Mouse (Mus musculus) urinary bladder, postnatal 14 days (tissue): ENCODE data around the gene Gm21885.

Experiments
- DNase-seq: peaks from one replicate; pipeline ENCODE4 v3.0.0; 2021; ENCODE audit warnings: low spot score

Gm21885 gene

DNA sequence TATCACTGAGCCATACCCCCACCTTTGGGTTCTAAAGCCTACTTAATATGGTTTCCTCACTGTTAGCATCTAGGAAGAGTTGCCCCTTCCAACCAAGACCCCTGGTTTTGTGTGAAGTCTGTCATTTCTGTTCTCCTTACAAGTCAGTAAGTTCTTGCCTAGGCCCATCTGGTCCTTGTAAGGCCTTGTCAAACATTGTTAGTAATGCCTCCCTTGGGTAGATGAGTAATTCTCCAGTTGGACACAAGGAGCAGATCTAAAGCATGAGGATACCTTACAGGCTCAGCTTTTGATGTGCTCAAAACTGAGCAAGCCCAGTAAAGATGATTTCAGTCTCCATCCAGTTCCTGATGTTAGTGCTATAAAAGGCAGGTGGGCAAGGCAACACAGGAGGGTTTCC lies 12.9 kb upstream of the Gm21885 start:
- DNase-seq: no peak

DNA sequence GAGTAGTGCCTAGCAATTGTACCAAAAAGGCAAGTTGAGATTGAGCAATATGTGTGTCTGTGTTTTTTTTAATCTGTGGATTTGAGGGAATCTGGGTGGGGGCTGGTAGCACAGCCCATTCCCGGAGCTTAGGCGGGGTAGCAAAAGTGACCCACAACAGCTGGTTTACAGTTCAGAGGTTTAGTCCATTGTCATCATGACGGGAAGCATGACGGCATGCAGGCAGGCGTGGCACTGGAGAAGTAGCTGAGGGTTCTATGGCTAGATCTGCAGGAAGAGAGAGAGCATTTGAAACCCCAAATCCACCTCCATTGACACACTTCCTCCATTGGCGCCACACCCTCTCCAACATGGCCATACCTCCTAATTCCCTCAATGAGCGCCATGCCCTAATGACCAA lies 11.8 kb upstream of the Gm21885 start:
- DNase-seq: no peak

DNA sequence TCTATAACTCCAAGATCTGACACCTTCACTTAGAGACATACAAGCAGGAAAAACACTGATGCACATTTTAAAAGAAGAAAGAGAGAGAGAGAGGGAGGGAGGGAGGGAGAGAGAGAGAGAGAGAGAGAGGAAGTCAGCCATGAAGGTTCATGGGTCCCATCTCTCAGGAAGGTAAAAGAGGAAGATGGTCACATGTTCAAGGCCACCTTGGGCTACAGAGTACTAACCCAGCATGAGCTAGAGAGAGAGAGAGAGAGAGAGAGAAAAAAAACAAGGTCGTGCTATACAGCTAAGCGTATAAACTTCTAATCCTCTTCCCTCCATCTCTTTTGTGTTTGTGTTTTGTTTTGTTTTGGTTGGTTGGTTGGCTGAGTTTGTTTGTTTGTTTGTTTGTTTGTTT lies 10.7 kb upstream of the Gm21885 start:
- no peak for DNase-seq

DNA sequence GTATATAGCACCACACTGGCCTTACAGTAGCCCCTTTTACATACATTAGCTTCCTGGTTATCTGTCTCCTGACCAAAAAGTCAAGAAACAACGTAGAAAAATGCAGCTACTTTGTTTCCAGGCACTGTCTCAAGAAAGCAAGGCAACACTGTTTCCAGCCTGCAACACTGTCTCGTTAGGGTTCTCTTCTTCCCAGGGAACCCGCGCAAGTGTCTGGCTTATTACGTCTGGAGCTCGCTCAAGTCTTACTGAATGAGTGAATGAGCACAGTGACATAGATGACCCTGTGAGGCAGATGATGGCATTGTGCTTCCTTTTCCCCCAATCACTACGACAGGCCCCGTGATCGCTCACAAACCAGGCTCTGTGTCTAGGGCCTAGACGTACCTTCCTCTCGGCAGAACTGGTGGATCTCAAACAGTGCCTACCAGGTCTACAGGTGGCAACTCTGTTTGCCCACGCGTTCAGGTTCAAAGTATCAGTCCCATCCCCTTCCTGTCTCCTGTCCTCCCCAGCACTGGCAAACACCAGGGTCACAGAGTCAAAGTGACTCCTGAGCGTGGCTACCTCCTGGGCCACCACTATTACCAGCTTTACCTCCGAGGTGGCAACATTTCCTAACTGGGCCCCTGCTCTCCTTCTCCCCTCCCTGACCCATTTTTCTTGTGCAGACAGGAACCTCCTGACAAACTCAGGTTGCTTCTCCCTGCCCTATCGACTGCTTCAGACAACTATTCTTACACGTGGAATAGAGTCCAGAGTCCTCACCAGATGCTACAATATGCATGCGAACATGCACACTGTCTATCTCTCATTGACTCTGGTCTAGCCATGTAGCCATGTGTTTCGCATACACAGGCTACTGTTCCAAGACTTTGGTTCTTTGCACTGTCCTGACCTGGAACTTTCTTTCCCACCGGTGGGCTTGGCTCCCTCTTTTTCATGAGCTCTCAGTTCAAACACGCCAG lies 8.4 kb upstream of the Gm21885 start:
- no peak for DNase-seq

DNA sequence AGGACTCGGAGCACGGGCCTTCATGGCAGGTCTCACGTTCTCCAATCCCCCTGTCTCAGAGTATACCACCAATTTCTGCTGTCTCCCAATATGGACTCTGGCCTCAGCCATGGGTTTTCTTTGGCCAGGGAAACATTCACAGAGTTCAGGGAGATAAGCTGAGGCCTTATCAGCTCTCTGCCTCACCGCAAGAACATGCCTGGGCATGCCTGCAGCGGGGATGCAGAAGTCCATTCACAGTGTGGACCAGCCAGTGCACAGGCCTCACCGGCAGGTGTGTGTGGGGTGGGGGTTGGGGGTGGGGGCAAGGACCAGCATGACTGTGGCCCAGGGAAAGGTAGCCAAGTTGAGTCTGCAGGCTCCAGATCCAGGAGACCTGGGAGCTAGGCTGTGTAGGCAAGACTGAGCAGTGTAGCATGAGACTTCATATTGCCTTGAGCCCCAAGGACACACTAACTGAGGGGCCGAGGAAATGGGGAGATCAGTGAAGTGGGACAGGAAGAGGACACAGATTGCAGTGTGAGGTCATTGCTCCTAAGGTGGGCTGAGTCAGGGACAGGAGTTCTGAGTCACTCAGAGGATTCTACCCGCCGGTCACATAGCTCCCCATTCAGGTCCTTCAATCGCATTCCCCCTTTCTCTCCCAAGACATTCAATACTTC lies 7.3 kb upstream of the Gm21885 start:
- DNase-seq: peak; percentile 75

DNA sequence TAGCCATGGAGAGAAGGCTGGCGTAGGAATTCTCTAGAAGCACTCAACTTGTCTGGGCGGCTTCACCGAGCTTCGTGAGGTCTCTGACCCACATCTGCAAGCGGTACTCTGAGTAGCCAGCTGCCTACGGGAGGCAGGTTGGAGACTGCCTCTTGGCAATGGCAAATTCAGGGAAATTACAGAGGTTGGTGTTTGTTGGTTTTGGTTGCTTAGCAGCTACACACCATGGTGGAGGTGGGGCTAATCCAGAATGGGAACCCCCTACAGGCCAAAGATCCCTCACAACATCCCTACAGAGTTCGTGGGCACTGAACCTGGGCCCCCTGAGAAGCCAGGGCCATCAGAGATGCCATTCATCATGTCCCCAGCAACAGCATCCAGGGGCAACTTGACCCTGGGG lies 6.4 kb upstream of the Gm21885 start:
- no peak for DNase-seq

DNA sequence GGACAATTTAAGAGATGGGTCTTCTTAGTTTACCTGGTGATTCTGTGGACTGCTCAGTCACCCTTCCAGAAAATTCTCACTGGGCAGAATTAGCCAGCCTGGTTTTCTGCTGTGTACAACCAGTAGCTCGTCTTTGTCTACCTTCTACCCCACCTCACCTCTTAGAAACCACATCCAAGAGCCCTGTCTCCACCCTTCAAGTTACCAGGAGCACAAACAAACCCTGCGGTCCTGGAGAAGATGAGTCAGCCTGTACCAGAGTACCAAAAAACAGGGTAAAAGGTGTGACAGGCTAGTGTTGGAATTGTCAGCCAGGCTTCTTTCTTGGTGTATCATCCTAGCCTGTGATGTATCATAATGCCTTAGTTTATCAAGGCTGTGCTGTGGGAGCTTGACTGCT lies 6.0 kb upstream of the Gm21885 start:
- DNase-seq: no peak

DNA sequence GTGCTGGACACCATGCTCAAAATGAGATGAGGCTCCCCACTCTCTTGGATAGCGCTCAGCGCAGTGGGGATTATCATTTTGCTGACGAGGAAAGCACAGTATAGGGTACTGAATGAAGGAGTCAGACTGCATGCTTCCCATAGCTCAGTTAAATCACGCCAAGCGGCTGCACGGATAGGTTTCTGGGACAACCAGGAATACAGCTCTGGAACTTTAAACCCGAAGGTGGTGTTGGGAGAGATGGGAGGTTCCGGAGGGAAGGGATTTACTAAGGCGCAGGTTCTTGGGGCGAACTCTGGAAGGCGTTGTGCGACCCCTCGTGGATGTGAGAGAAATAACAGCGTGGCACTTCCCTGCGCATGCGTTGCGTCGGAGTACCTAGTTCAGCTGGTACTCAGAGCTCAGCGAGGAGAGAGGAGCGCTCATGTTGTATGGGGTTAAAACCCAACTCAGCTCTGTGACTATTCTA lies 4.8 kb upstream of the Gm21885 start:
- peak; percentile 87 for DNase-seq

DNA sequence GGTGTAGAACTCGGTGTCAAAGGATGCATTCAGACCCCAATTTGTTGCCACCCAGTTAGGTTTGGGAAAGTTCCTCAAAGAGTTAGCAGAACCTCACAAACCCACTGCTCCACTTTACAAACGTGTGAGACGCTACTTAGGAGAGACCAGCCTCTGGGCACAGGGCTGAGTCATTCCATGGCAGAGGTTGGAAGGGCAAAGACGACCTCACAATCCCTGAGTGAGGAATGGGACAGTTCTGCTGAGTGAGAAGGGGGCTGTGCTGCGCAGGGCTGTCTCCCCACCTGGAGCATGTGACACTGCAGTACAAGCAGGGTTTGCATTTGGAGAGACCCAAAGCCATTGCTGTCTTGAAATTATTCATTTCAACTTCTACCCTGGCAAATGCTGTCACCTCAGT lies 618 bp downstream of the Gm21885 start:
- DNase-seq: no peak

DNA sequence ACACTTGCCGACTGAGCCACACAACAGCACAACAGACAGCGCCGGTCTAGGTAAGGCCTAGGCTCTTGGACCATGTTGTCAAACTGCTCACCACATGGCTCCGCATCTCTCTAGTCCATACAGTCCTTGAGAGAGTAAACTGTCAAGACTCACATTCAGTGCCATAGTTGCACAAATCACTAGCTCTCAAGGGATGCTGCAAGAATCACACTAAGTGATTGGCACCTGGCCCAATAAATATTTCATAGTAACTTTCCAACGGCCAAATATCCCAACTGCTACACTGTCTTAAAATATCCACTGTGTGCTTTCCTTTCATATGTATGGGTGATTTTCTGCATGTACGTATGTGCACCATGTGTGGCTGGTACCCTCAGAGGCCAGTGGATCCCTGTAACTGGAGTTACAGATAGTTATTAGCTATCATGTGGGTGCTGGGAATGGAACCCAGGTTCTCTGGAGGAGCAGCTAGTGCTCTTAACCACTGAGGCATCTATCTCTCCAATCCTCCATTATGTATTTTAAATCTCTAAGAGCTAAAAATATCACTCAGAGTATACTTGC lies 1.9 kb downstream of the Gm21885 start:
- DNase-seq: no peak

DNA sequence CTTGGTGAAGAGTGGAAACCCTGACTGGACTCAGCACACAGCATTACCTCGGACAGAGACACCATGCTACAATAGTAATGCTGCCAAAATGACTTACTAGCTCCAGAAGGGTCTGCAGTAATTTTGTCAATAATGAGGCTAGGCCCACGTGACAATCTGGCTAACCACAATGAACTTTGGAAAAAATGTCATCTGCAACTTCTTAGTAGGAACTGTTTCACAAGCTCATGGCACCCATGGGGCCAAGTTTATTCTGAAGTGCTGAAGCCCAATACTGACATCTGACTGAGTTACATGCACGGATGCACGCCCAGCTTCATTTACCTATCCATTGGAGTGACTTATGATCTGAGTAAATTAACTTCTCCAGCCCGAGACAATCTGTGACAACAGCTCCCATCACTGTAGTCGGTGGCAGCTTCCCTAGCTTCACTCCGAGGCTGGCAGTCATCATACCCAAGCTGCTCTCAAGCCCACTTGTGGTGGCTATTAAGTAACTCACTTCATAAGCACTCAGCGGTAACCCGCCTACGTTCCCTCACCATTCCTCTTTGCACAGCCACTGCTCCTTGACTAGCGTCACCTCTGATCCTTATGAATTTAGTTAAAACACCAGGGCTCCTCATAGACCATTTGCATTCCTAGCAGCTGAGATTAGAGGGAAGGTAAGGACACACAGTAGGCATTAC lies 4.4 kb downstream of the Gm21885 start:
- no peak for DNase-seq

DNA sequence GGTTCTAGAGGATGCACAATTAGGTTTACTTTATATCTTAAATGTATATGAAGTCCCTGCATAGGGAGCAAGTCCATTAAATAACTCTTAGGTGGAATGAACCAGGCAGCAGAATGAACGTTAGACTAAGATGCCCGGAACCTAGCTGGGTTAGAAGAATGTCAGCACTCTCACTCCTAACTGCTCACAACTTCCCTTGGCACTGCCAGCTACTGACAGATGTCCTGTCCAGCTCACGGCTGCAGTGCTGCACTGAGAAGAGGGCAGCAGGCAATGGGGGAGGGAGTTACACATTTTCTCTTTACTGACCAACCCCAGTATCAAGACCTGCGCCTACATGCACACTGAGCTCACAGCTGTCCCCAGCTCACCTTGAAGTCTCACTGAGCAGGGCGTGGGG lies 5.4 kb downstream of the Gm21885 start:
- DNase-seq: no peak

DNA sequence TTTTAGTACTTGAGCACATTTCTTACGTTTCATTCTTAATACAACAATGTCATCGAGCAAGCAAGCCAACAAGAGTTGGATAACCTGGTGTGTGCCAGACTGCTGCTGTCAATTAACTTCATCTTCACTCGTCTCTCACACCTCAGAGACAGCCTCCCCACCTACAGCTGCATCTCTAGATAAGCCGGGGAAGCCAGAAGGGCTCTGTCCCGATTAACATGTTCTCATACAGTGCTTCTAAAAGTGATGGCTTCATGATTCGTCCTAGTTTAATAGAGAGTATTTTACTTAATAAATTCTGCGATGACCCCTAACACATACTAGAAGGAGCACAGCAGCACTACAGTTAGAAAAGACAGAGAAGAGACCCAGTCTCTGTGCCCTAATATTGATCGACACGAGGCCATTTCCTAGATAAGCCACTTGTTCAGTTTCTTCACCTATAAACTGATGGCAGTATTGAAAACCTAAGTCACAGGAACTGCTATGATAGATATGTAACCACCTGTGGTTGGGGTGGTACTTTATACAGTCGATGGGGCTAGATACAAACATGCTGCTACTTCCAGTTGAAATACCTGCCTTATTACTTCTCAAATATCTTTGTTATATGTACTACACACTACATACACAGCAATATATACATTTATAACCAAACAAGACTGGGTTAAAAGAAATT lies 8.5 kb downstream of the Gm21885 start:
- no peak for DNase-seq

DNA sequence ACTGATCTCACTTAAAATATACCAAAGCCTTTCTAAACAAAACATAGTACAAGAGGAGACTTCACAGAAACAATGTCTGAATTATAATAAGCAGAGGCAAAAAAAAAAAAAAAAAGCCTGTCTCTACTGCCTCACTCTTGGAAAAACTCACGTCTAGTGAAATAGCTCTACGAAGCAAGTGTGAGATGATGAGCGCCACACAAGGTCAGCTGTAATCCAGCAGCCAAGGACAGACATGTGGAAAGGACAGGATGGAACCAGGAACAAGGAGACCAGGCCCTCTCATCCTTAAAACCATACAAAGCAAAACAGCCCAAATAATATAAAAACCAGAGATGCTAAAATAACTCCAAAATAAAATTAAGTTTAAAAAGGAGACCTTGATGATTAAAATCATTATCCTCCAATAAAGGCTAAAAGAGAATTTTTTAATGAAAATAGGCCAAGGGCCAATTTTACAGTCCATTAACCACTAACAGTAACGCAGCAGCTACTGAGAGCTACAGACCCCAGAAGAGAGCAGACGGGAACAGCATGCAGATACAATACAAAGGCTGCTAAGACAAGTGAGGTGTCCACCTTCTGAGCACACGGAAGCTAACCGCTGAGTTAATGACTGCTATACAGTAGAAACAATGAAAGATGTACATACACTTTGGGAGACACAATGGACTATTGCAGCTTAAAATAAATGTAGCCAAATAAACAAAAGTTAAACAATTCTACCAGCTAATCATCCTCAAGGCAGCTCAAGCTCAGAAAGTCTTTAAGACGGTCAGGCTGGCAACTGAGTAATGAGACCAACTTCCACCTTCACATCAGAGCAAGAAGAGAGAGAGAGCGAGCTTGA lies 13.5 kb downstream of the Gm21885 start:
- no peak for DNase-seq

DNA sequence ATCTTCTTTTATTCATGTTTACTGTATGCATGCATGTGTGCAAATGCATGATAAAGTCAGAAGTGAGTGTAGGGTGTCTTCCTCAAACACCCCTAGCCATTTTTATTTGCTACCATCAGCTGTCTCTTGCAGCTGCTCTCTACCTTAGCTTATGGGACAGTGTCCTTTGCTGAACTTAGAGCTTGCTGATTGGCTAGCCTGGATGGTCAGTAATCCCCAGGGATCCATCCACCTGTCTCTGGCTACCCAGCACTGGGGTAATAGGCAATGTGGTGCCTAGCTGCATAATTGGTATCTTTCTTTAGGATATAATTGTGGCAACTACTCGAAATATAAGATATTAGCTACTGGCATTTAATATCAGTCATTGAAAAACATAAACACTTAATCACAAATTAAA lies 31.1 kb downstream of the Gm21885 start:
- no peak for DNase-seq

DNA sequence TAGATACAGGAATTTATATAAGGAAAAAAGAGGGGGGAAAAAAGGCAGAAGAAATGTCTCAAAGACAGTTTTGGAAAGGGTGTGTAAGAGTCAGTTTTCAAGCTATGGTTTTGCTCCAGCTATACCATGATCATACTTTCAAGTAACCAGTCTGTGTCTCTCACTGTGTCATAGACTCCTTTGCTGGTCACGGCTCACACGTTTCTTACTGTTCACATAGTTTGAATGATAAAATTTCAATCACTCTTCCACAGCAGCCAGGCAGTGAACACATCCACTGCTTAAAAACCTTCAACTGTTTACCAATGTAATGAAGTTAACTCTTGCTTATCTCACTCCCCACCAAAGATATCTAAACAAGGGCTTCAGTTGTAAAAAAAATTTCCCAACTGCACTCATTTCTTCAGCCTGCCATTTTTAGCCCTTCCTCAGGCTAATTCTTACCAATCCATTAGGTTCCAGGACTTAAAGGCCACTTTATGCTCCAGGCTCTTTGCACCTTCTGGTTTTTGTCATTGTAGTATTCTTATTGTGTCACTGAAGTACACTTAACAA lies 32.5 kb downstream of the Gm21885 start:
- DNase-seq: no peak

DNA sequence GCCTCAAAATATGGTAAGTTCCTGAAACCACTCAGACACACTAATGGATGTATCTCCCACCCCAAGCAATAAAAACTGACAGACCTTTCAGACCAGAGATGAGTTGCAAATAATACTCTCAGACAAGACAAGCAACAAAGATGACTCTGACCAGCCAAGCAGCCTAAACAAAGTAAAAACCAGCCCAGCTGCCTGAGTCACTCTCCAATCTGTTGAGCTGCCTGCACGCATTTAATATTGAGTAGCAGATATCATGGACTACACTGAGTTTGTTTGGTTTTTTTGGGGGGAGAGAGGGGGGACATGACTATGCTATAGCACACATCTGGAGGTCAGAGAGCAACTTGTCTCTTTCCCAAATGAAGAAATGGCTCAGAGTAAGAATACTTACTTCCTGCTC lies 33.6 kb downstream of the Gm21885 start:
- no peak for DNase-seq

DNA sequence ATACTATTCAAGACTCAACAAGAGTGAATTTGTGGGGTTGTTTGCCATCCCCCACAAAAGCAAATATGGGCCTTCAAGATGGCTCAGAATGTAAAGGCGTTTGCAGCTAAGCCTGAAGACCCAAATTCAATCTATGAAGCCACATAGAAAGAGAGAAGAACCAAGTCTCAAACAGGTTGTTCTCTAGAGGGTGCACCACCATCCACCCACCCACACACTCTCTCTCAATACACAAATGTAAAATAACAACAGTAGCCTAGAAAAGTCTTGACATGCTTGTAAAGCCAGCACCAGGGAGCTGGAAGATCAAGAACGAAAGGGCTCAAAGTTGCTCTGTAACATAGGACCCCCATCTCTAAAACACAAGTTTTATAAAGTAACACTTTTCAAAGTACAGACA lies 34.9 kb downstream of the Gm21885 start:
- no peak for DNase-seq

DNA sequence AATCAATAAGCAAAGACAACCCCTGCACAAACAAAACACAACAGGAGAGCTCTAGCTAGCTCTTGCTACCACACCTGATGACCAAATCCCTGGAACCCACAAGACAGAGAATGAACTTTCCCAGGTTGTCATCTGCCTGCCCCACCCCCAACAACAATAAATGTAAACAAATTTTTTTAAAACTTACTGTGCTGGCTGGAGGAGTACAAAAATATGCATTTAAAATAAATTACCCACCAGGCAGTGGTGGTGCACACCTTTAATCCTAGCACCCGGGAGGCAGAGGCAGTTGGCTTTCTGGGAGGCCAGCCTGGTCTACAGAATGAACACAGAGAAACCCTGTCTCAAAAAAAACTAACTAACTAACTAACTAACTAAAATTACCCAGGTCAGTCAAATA lies 35.3 kb downstream of the Gm21885 start:
- DNase-seq: no peak

DNA sequence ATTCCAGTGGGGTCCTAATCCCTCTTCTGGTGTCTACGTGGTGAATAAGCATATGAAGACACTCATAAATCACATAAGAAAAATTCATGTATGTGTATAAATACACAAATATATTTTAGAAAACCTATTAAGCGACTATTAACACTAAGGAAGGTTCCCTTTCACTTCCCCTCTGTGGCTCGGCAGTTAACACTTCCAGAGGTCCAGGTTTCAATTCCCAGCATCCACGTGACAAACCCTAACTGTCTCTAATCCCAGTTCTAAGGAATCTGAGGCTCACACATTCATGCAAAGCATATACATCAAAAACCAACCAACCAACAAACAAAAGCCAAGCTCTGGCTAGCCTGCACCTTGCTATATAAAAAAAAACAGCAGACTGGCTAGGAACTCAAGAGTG lies 35.8 kb downstream of the Gm21885 start:
- DNase-seq: no peak

DNA sequence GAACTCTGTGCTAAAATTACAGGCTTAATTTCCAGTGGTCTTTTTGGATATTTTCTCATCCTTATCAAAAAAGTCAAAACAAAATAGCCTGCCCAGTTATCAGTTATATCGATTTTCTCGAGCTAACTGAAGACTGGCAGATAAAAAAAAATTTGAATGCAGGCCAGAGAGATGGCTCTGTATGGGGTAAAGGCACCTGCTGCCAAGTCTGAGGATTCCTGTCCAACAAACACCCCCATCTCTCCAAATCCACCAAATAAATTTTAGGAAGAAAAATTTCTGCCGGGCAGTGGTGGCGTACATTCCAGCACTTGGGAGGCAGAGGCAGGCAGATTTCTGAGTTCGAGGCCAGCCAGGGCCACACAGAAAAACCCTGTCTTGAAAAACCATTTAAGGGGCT lies 36.4 kb downstream of the Gm21885 start:
- DNase-seq: no peak
